Mouse (Mus musculus): Measurements from ENCODE around the gene Sh3glb1. TPM values are rescaled to one million over a fixed set of nuclear protein-coding genes. Genes with fewer than 3 reads are reported as not detected.

Sh3glb1 gene
- polyA plus RNA-seq (2014; fragmentation: Illumina TruSeq; extraction: RNeasy Lipid Tissue Mini Kit (QIAGEN cat#74804); ENCODE audit: low read depth, low replicate concordance), result 168 TPM

GRCm38 (mm10) chr3:144719901-144720747 lies at the start of gene Sh3glb1:
Gene Sh3glb1 (minus strand): TSS chr3:144720335.

DNA sequence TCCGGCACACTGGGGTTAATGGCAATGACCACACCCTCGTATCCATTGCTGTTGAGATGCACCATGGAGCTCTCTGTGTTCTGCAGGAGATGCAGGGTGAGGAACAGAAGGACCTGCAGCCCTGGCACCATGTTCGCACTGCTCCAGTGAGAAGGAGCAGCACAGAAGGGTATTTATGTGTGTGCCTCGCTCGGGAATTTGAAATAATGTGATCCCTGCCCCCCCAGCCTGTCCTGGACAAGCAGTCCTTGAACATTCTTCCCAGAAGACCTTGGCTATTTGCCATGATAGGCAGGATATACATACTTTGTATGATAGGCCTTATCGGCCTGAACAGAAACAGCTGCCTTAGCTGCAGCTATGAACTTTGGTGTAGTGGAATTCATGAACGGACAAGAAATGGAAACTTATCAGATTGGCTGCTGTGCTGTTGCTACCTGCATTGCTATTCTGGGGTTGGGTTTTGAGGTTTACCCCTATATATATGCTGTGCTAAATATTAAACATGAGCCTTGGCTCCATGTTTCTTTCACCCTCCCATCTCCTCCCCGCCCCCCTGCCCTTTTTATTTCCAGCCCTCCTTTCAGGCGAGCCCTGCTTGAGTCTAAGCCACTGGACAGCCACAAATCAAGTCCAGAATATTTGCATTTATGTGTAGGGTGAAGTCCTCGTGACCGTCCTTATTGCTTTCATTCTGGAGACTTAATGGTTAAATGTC lies 40.6 kb upstream of the Sh3glb1 start, which contains the start of gene Clca3a1:
Gene Clca3a1 (minus strand): TSS at position 386 of the 718 bp plus-strand sequence.

Other genes starting within 250 kb of the Sh3glb1 start
- 15.3 TPM for gene Hs2st1, start 150.2 kb downstream of the Sh3glb1 start, polyA plus RNA-seq (2014; fragmentation: Illumina TruSeq; extraction: RNeasy Lipid Tissue Mini Kit (QIAGEN cat#74804); ENCODE audit: low read depth, low replicate concordance)
- 348 TPM for gene Selenof, start 150.0 kb downstream of the Sh3glb1 start, polyA plus RNA-seq (2014; fragmentation: Illumina TruSeq; extraction: RNeasy Lipid Tissue Mini Kit (QIAGEN cat#74804); ENCODE audit: low read depth, low replicate concordance)
- gene Clca3a1, start 40.6 kb upstream of the Sh3glb1 start, polyA plus RNA-seq (2014; fragmentation: Illumina TruSeq; extraction: RNeasy Lipid Tissue Mini Kit (QIAGEN cat#74804); ENCODE audit: low read depth, low replicate concordance), result 5.1 TPM
- 11.5 TPM for gene Clca3a2, start 99.2 kb upstream of the Sh3glb1 start, polyA plus RNA-seq (2014; fragmentation: Illumina TruSeq; extraction: RNeasy Lipid Tissue Mini Kit (QIAGEN cat#74804); ENCODE audit: low read depth, low replicate concordance)
- not detected for gene Clca3b, start 129.0 kb upstream of the Sh3glb1 start, polyA plus RNA-seq (2014; fragmentation: Illumina TruSeq; extraction: RNeasy Lipid Tissue Mini Kit (QIAGEN cat#74804); ENCODE audit: low read depth, low replicate concordance)
- gene Clca4b, start 212.2 kb upstream of the Sh3glb1 start, polyA plus RNA-seq (2014; fragmentation: Illumina TruSeq; extraction: RNeasy Lipid Tissue Mini Kit (QIAGEN cat#74804); ENCODE audit: low read depth, low replicate concordance), result not detected